Mouse (Mus musculus) thymus, adult 18-20 months (tissue): ENCODE data around the gene Ackr3.

Experiments used
- DNase-seq, 2 experiments: peaks; one replicate each; pipeline ENCODE4 v3.0.0; 2022; ENCODE audit warnings: mixed read lengths in 2 of 2

Ackr3 gene

GRCm38 (mm10) chr1:90203783-90204690 is at the start of gene Ackr3:
TSS of gene Ackr3 (plus strand) at chr1:90203980.
- peak; percentile 10 to 25 for DNase-seq

GRCm38 (mm10) chr1:90156589-90156988 is 47.2 kb upstream of the Ackr3 start:
- no peak for DNase-seq

- DNase-seq: no peak
These were observed 43.9 kb upstream of the Ackr3 start for GRCm38 (mm10) chr1:90159927-90160326.

GRCm38 (mm10) chr1:90161623-90162022 is 42.2 kb upstream of the Ackr3 start:
- no peak for DNase-seq

- no peak for DNase-seq
These were observed 41.4 kb upstream of the Ackr3 start for GRCm38 (mm10) chr1:90162379-90162857.

GRCm38 (mm10) chr1:90163161-90163560 is 40.6 kb upstream of the Ackr3 start:
- no peak for DNase-seq

GRCm38 (mm10) chr1:90164319-90164718 is 39.5 kb upstream of the Ackr3 start:
- DNase-seq: no peak

- DNase-seq: no peak
These were observed 29.4 kb upstream of the Ackr3 start for GRCm38 (mm10) chr1:90174338-90174737.

- DNase-seq: no peak
These were observed 27.6 kb upstream of the Ackr3 start for GRCm38 (mm10) chr1:90176223-90176622.

GRCm38 (mm10) chr1:90177565-90177964 is 26.2 kb upstream of the Ackr3 start:
- DNase-seq: no peak

GRCm38 (mm10) chr1:90177978-90178377 is 25.8 kb upstream of the Ackr3 start:
- DNase-seq: no peak

- DNase-seq: no peak
These were observed 23.3 kb upstream of the Ackr3 start for GRCm38 (mm10) chr1:90180479-90180878.

- no peak for DNase-seq
These were observed 22.6 kb upstream of the Ackr3 start for GRCm38 (mm10) chr1:90180966-90181699.

GRCm38 (mm10) chr1:90182521-90182920 is 21.3 kb upstream of the Ackr3 start:
- DNase-seq: no peak

- no peak for DNase-seq
These were observed 20.2 kb upstream of the Ackr3 start for GRCm38 (mm10) chr1:90183602-90184001.

GRCm38 (mm10) chr1:90186173-90186572 is 17.6 kb upstream of the Ackr3 start:
- DNase-seq: no peak

- no peak for DNase-seq
These were observed 16.9 kb upstream of the Ackr3 start for GRCm38 (mm10) chr1:90186874-90187273.

- no peak for DNase-seq
These were observed 14.7 kb upstream of the Ackr3 start for GRCm38 (mm10) chr1:90189046-90189445.

- DNase-seq: no peak
These were observed 2.5 kb upstream of the Ackr3 start for GRCm38 (mm10) chr1:90201246-90201645.

- no peak for DNase-seq
These were observed 2.1 kb upstream of the Ackr3 start for GRCm38 (mm10) chr1:90201655-90202054.

GRCm38 (mm10) chr1:90202207-90202978 is 1.4 kb upstream of the Ackr3 start:
- DNase-seq: no peak

GRCm38 (mm10) chr1:90203341-90203740 is 439 bp upstream of the Ackr3 start:
- DNase-seq: no peak

- no peak for DNase-seq
These were observed 1.0 kb downstream of the Ackr3 start for GRCm38 (mm10) chr1:90204821-90205220.
